Mouse (Mus musculus) heart, adult 9 months (tissue): ENCODE results near the gene Agbl5.

Experiments
- DNase-seq, 2 experiments: peaks; one replicate each; pipeline ENCODE4 v3.0.0; 2022; ENCODE audit warnings: low spot score in 2 of 2

Gene Agbl5

DNA sequence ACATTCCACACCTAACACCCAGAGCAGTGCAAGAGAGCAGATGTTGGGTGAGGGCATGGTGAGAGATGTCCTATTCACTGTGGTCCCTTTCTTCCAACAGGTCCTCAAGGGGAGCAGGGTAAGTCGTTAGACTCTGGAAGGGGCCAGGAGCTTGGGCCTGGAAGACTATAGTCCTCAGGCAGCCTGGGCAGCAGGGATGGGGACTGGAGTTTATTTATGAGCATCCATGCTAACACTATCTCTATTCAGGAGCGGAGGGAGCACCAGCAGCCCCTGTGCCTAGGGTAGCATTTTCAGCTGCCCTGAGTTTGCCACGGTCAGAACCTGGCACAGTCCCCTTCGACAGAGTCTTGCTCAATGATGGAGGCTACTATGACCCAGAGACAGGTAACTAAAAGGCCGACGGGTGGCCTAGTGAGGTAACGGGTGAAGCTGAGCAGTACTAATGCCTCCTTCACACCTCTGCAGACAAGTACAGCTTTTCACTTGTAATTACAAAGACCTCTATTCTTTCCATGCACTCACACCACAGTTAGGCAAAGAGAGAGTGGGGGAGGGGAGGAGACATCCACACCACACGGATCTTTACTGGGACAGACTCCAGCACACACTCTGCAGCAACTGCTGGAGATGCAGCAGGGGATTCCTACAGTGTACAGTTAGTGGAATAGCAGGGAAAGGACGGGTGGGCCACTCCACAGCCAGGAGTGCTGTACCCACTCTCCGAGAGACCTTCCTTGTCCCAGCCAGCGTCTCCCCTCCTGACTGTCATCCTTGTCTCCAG, 31.5 kb downstream of the Agbl5 start:
- DNase-seq = no peak

DNA sequence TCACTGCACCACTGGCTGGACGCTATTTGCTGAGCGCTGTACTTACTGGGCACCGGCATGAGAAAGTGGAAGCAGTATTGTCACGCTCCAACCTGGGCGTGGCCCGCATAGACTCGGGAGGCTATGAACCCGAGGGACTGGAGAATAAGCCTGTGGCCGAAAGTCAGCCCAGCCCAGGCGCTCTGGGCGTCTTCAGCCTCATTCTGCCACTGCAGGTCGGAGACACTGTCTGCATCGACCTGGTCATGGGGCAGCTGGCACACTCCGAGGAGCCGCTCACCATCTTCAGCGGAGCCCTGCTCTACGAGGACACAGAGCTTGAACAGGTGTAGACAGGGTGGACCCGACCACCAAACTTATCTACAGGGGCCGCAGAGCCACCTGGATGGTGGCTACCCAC, 32.1 kb downstream of the Agbl5 start:
- DNase-seq = peak in 1 of 2 experiments; percentile 43

DNA sequence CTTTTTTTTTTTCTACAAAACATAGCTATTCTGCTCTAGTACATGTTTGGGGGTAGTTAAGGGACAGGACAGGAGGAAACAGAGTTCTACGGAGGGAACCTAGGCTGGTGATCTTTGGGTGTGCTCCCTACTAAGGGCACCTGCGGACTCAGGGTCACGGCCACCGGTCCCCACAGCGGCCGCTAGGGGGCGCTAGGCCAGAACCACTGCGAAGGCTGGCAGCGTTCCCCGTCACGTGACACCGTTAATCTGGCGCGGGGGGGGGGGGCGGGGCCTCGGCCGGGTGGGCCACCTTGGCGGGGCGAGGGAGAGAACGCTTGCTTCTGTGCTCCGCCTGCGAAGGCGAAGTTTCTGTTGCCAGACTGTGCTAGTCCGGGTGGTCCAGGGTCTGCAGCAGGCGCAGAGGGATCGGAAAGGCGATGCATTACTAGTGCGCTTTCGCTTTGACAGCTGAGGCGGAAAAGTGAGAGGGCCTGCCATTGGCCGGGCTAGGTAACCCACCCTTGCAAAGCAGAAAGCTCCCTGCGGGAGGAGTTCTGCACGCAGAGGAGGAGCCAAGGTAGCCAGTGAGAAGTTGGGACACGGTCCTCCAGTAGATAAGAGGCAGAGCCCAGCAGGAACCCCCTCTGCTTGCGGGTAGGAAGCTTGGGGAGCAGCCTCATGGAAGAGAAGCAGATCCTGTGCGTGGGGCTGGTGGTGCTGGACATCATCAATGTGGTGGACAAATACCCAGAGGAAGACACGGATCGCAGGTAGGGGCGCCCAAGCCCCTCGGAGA, 33.0 kb downstream of the Agbl5 start, which contains the start of gene Khk:
Khk (plus strand) TSS at position 176 of the 778 bp plus-strand sequence.
- DNase-seq = peak; percentile 89 to 90

DNA sequence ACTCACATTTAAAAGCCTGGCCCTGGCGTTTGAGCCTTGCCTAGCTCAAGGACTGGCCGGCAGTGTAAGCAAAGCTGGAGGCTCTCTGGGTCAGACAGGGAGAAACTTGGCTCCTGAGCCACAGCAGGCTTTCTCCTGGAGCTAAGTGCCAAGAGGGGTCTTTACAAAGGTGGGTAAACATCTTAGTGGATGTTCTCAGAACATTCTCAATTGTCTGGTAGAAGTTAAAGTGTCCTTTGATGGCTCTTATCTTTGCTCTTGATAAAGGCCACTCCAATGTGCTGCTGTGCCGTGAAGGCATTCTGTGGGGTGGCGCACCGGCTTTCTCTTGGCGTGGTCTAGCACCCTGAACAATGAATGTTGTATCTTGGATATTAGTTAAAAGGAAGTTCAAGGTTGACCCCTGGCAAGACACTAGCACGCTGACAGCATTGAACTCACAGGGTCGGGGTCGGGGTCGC, 34.1 kb downstream of the Agbl5 start:
- no peak for DNase-seq

DNA sequence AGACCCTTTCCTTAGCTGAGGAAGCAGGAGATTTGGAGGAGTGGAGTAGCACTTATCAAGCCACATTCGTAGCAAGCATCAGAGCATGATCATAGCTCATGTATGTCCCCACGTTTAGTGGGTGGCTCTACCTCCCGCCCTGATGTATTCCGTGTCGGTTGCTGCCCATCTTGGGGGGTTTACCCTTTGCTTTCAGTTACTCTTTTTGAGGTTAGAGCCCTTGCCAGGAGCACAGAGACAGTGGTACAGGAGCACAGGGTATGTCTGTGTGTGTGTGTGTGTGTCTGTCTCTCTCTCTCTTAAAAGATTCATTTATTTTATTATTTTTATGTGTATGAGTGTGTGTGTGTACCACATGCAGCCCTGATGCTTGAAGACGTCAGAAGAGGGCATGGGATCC, 34.6 kb downstream of the Agbl5 start:
- DNase-seq = no peak

DNA sequence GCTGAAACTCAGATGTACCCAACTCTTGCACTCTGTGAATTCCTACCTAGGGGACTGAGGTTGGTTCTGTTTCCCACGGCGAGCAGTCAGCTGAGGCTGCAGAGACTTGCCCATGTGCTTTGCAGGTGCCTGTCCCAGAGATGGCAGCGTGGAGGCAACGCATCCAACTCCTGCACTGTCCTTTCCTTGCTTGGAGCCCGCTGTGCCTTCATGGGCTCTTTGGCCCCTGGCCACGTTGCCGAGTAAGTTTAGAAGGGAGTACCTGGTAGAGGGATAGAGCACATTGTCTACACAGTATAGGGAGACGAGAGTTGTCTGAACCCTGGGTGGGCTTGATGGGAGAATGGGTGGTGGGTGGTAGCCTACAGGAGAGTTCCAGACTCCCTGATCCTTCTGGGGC, 36.1 kb downstream of the Agbl5 start:
- DNase-seq = no peak

DNA sequence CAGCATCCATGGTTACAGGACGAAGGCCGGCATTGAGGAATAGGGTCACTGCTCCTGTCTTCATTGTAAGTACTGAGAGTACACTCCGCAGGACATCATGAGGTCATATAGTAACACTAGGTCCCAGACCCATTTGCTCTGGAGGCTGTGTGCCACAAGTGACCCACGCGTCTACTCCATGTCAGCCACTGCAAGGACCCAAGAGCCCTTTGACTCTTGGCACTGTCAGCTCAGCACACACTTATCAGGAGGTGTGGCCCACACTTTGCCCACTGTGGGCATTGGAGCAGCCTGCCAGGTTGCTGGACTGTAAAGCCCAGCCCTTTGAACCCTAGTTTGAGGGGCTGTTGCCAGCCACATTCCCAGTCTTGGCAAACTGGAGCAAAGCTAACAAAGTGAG, 36.7 kb downstream of the Agbl5 start:
- no peak for DNase-seq

DNA sequence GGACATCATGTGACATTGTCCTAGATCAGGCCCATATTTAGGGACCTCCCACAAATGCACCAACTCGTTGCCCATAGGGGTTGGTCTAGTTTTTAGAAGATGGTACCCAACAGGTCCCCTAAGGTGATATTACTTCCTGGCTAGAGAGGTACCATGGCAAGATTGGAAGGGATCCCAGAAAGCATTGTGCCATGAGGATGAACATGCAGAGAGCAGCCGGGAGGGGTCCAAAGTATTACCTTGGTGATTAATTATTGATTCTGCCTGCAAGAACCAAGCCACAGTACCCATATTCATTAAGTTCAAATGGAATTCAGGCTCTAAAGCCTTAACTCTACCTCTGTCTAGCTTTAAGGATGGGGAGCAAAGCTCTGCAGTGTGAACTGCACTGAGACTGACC, 37.6 kb downstream of the Agbl5 start:
- no peak for DNase-seq

DNA sequence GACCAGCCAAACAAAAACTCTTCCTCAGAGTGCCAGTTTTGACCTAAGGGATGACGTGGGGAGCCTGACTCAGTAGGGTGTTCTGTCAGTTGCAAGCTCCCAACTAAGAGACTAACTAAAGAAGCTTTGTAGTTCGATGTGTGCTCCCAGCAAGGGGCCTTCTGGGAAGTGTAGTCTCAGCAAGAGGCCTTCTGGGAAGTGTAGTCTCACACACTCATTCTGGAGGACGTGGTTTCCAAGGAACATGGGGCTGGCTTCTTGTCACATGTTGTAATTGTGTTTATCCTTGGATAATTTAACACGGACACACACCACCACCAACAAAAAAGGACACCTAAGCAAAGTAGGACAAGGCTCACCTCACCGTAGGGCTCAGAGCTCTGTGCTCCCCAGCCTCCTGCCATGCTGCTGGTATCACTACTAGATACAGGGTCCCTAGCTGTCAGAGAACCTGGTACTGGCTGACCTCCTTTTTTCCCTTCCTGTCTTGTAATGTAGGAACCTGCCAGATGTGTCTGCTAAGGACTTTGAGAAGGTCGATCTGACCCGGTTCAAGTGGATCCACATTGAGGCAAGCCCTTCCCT, 39.5 kb downstream of the Agbl5 start:
- no peak for DNase-seq

DNA sequence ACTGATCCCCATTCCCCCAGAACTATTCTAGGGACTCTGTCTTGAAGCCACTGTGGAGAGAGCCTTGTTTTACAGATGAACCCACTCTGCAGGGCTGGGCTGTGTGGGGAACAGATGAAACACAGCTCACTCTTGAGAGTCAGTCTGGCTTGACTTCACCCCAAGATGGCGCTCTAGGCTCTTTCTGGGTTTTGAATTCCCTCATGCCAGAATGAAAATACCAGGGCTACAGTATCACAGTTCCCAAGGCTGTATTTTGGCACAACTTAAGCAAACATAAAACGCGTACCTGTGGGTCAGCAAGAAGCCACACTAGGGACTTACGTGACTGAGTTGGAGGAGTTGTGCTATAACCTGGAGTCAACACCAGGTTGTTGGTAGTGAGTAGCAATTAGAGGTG, 41.6 kb downstream of the Agbl5 start:
- DNase-seq = peak in 1 of 2 experiments; percentile 70

DNA sequence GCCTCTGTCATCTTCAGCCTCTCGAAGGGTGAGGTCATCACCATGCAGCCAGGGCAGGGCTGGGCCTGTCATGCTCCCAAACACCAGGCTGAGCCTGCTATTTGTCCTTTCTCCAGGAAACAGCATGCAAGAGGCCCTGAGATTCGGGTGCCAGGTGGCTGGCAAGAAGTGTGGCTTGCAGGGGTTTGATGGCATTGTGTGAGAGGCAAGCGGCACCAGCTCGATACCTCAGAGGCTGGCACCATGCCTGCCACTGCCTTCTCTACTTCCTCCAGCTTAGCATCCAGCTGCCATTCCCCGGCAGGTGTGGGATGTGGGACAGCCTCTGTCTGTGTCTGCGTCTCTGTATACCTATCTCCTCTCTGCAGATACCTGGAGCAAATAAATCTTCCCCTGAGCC, 42.4 kb downstream of the Agbl5 start:
- no peak for DNase-seq

DNA sequence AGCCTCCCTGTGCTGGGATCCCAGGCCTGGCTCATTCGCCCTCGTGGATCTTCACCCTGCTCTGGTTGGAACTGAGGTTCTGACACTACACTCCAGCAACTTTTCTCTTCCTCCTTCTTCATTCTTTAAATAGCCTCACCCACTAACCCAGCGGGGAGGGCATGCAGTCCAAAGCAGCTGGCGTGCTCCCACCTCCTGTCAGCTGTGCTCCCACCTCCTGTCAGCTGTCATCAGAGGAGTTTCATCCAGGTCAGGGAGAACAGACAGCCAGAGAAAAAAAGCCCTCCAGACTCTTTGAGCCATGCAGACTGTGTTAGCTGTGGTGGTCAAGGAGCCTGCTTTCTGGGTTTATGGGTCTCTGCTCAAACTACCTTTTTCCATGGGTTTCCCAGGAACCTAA, 42.9 kb downstream of the Agbl5 start:
- no peak for DNase-seq

DNA sequence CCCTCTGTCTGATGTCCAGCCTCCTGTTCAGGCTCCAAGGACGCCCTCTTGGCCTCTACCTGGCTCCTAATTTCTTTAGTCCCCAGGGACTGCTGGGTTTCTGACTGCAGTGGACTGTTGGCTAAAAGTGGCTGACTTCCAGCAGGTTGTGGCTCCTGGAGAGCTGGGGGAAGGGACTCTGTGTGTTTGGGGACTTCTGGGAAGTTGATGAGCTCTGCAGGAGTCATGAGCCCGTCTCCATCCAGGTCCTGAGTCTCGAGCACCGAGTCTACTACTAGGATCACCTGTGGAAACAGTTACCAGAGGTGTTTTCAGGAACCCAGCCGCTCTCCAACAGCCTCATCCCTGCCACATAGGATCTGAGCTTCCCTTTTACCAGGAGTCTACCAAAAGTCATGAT, 45.2 kb downstream of the Agbl5 start:
- no peak for DNase-seq

DNA sequence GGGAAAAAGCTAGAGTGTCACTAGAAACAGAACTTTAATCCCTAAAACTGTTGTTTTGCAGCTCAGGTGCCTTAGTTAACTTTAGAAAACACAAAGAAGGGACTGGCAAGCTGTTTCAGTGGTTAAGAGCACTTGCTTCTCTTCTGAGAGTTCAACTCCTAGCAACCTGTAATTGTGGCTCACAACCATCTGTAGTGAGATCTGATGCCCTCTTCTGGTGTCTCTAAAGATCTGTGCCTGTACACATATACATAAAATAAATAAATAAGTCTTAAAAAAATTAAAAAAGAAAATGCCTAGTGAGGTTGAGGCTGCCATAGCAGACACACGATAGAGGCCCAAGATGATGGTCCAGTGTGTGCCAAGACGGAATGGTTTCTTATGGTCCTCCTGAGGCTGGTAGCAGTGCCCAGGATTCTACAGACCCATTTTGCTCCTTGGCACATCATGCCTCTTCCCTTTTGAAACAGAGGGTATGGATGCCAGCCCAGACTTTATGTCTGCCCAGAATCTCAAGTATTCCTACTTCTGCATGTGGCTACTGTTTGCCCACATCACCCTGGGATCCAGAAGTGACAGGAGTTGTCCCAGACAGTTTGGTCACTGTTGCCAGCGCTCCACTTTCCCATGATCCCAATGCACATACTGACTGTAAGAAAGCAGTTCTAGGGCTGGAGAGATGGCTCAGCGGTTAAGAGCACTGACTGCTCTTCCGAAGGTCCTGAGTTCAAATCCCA, 46.4 kb downstream of the Agbl5 start:
- DNase-seq = no peak

DNA sequence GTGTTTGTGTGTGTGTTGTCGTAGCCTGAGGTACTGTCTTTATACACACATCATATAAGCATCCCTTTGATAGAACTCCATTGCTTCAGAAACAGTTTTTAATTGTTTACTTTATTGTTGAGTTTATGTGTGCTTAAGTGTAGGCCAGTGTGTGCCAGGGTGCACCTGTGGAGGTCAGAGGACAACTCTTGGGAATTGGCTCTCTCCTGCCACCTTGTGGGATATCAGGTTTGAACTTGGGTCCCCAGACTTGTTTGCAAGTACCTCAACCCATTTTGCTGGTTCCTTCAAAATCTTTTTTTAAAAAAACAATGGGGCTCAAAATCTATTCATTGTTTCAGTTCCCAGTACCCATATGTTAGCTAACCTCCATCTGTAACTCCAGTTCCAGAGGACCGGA, 54.5 kb downstream of the Agbl5 start:
- DNase-seq = no peak

DNA sequence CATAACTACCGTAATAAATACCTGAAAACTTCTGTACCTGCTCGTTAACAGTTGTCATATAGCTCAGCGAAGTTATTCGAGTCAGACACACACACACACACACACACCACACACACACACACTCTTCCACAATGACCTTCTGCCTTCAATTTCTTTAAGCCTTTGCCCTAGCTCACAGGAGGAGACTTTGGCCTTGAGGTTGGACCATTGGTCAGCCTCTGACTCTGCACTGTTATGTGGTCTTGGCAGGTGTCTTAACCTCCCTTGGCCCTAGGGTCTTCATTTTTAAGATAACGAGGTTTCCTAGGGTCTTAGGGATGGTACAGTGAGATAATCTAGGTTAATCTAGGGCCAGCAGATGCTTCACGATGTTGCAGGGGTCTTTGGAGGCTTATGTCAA, 55.9 kb downstream of the Agbl5 start:
- no peak for DNase-seq

DNA sequence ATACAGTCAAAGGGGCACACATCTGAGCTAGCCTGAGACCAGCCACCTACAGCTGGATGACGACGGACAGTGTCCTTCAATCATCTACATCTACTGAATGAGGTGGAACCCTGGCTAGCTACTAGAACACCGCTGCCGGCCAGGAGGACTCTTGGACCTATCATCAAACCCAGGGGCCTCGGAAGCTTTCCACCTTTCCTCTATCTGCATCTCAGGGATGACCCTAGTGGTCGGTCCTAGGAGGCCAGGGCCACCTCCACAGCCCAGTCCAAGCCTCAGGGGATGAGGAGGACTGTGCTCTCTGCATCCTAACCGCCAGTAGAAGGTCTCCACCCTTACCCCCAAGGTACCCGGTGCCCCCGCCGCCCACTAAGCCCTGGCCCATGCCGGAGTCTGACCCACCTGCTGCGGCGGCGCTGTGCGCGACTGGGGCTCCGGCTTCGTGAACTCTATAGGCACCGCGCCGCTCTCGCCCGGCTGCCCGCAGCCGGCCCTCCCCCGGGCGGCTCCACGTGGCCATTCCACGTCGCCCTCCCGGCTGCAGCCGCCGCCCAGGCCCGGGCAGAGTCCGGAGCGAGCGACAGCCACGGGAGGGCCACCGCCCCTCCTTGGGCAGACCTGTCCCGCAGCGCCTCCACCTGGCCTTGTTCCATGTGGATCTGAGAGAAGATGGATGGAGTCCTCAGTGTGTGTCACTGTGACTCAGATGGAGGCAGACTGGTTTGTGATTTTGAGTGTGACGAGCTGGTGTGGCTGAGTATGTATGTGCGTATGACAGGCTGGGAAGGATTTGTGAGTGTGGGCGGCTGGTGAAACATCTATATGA, 56.7 kb downstream of the Agbl5 start, which contains the start of gene Cgref1:
Cgref1 (minus strand) TSS at position 636 of the 826 bp plus-strand sequence.
- peak in 1 of 2 experiments; percentile 43 for DNase-seq

DNA sequence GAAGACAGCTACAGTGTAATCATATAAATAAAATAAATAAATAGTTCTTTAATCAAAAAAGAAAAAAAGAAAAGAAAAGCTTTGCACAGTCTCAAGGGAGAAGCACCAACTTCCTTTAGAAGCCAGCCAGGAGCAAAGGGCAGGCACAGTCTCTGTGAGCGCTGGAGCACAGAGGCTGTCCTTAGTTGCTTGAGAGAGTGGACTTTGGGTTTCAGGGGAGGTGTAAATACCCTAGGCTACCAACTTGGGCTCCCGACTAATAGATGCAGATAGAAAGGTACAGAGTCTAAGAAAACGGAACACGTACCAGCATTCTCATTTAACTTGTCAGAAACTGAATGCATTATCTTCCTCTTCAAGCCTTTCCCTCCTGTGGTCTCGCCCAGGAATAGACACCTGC, 60.1 kb downstream of the Agbl5 start:
- DNase-seq = no peak

DNA sequence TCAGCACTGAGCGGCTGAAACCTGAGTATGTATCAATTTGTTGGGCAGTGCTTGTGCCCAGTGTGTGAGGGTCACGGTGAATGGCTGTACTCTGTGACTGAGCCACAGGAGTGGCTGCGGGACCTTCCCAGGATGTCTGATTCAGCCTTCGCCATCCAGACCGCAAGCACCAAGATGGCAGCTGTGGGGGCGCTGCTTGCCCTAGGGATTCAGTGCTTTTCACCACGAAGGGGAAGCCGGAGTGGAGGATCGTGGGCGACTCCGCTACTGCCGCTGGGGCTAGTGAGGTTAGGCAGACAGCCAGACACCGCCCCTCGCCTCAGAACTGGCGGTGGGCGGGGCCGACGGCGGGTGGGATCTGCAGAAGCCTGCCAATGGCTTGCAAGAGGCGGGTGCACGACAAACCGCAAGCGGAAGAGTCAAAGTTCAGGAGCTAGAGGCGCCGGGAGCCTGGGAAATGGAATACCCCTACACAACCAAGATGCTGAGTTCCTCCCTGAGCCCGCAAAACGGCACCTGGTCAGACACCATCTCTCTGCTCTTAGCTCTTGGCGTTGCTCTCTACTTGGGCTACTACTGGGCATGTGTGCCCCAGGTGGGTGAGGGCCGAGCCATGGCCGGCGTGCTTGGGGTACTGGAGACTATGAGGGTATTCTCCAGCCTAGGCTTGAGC, 61.3 kb downstream of the Agbl5 start:
- DNase-seq = peak; percentile 92

DNA sequence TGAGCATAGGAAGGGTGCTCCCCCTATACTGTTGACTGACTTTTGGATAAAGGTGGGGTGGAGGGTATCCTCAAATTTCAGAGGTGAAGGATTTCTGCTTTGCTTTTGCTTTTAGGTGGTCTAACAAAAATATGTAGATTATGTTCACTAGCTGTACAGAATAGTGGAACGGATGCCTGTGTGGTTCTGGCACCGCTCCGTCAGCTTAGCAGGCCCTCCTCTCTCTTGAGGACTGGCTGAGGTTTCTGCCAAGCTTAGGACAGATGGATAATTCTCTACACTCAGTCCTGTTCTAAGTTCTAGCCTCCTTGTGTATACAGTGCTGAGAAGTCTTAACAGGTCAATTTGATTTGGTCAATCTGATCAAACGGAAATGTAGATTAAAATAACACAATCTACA, 62.0 kb downstream of the Agbl5 start:
- peak in 1 of 2 experiments; percentile 34 for DNase-seq
